Mouse (Mus musculus) spleen, adult 2 months (tissue): ENCODE measurements around the gene Rgl2.

Experiments
- CTCF ChIP-seq: fragments of 200-500 bp; IDR thresholded peaks from 2 replicates; pipeline ENCODE4 v1.5.1; 2011; ENCODE audit warnings: mild to moderate bottlenecking, inconsistent platforms; ENCODE audit not compliant: insufficient read depth, insufficient read length, insufficient replicate concordance; ENCODE audit errors: extremely low read depth
- POLR2A ChIP-seq: fragments of 200-500 bp; IDR thresholded peaks from 2 replicates; pipeline ENCODE4 v1.6.1; 2011; ENCODE audit warnings: low read depth, low read length, inconsistent platforms

DNA sequence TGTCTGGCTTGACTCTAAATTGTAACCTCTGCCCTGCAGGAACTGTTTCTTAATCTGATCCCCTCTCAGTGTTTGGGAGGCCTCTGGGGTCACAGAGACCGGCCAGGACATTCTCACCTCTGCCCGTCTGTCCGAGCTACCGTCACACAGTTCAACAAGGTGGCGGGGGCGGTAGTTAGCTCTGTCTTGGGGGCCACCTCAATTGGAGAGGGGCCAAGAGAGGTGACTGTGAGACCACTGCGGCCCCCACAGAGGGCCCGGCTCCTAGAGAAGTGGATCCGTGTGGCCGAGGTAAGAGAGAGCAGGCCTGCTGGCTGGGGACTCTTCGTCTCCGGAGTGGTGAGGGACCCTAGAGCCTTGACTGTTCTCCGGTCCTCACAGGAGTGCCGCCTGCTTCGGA, 3.6 kb downstream of the Rgl2 start:
- TF ChIP-seq CTCF, result no peak
- TF ChIP-seq POLR2A, result no peak
